Mouse (Mus musculus) heart, embryonic 14.5 days (tissue): ENCODE measurements at regions not wholly inside any gene's neighbourhood (a gene's known extent, or its start where the extent isn't known, plus 50 kb on each side); places are given as distances from the start of the nearest gene placed in this dataset.

Source experiments
- ATAC-seq: fragments of 200-750 bp; cut with Nextera tagmentation; 2 replicates; pipeline ENCODE4 v1.8.0; 2017; ENCODE audit warnings: low read depth, moderate TSS enrichment; ENCODE audit not compliant: insufficient number of reproducible peaks, insufficient read depth, low FRiP score
- H3K27ac ChIP-seq, 2 experiments: fragments of 200-500 bp in 1 of 2; fragments of 300-500 bp in 1 of 2; sonication (generic) in 1 of 2; replicated peaks in 1 of 2; 2 replicates each; pipeline ENCODE4 v1.5.1; 2012 to 2014; ENCODE audit warnings: low read depth in 2 of 2, low read length in 2 of 2, control low read depth in 1 of 2, mild to moderate bottlenecking in 1 of 2, mixed read lengths in 1 of 2; ENCODE audit not compliant: control insufficient read depth in 1 of 2, insufficient read depth in 1 of 2
- H3K27me3 ChIP-seq: fragments of 300-500 bp; sonication (generic); 2 replicates; pipeline ENCODE4 v1.6.1; 2014; ENCODE audit warnings: mild to moderate bottlenecking, low read length, control low read depth; ENCODE audit not compliant: control insufficient read depth, insufficient read depth
- H3K36me3 ChIP-seq: fragments of 300-500 bp; sonication (generic); 2 replicates; pipeline ENCODE4 v1.6.1; 2014; ENCODE audit warnings: mild to moderate bottlenecking, control low read depth, low read length, mixed read lengths; ENCODE audit not compliant: control insufficient read depth, insufficient read depth
- H3K4me1 ChIP-seq, 2 experiments: fragments of 200-500 bp in 1 of 2; fragments of 300-500 bp in 1 of 2; sonication (generic) in 1 of 2; 2 replicates each; pipeline ENCODE4 v1.6.1; 2012 to 2014; ENCODE audit warnings: low read length in 2 of 2, control low read depth in 1 of 2, mixed read lengths in 1 of 2; ENCODE audit not compliant: control insufficient read depth in 2 of 2, insufficient read depth in 2 of 2
- H3K4me2 ChIP-seq: fragments of 300-500 bp; sonication (generic); 2 replicates; pipeline ENCODE4 v1.6.1; 2014; ENCODE audit warnings: mild to moderate bottlenecking, low read length
- H3K4me3 ChIP-seq, 2 experiments: fragments of 200-500 bp in 1 of 2; fragments of 300-500 bp in 1 of 2; sonication (generic) in 1 of 2; 2 replicates each; pipeline ENCODE4 v1.5.1; 2012 to 2014; ENCODE audit warnings: low read length in 2 of 2, mild to moderate bottlenecking in 2 of 2, control low read depth in 1 of 2, low read depth in 1 of 2, moderate library complexity in 1 of 2; ENCODE audit not compliant: control insufficient read depth in 1 of 2, insufficient read depth in 1 of 2
- H3K9ac ChIP-seq: fragments of 300-500 bp; sonication (generic); 2 replicates; pipeline ENCODE4 v1.6.1; 2014; ENCODE audit warnings: mild to moderate bottlenecking, low read length
- H3K9me3 ChIP-seq: fragments of 300-500 bp; sonication (generic); 2 replicates; pipeline ENCODE4 v1.6.1; 2016; ENCODE audit warnings: low read length, control low read depth; ENCODE audit not compliant: control insufficient read depth
- WGBS: fragments of 180-500 bp; shearing (Covaris S2); extraction: QIAGEN DNeasy Blood & Tissue Kit; methylation state at CpG from one replicate; pipeline ENCODE4 v1.1.7; 2014; 5-methylcytosine and 5-hydroxymethylcytosine counted together

DNA sequence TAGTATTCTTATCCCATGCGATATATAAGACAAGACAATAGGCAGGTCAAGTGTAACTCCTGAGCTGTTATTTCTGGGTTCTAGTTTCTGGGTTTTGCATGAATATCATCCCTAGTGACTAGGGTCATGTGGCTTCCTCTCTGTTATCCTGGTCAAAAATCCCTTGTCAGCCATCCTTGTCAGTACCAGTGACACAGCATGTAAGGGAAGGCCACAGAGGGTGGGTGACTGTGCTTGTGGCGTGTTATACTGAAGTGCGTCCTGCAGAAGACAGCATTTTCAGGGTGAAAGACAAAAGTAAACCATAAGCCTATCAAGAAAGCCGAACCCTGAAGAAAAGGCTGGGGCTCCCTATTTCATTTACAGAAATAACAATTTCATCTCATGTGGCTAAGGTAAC is 50.7 kb upstream of the Echdc3 start:
- Histone ChIP-seq H3K4me2 (no peak overlapping the region), H3K4me1 (peaks cover 14 to 32% of the 10 kb centered on the region in 2 experiments), H3K27ac (no peak overlapping the region), H3K9ac (no peak overlapping the region), H3K9me3 (peaks cover 3% of the 10 kb centered on the region; the same call in 1 of the 2 replicates), H3K27me3 (no peaks in the 10 kb centered on the region), H3K4me3 (no peak overlapping the region), H3K36me3 (no peaks in the 10 kb centered on the region)
- ATAC-seq, result no peak
- 91% methylated on average over 4 of the region's 4 CpGs for WGBS

GRCm38 (mm10) chr2:6264085-6264783 is 51.4 kb upstream of the Echdc3 start:
- ATAC-seq, result no peak
- WGBS, result 37% methylated on average over 8 of the region's 8 CpGs

GRCm38 (mm10) chr2:6265117-6265516 is 52.3 kb upstream of the Echdc3 start:
- no peaks in the 10 kb centered on the region for H3K27me3 ChIP-seq
- H3K27ac ChIP-seq, result no peak overlapping the region
- ATAC-seq, result no peak
- H3K9ac ChIP-seq, result no peak overlapping the region
- H3K36me3 ChIP-seq, result no peaks in the 10 kb centered on the region
- H3K4me2 ChIP-seq, result no peak overlapping the region
- 42% methylated on average over 3 of the region's 3 CpGs for WGBS
- H3K4me1 ChIP-seq, result peaks cover 14 to 32% of the 10 kb centered on the region in 2 experiments
- H3K9me3 ChIP-seq, result peaks cover 3% of the 10 kb centered on the region; the same call in 1 of the 2 replicates
- no peak overlapping the region for H3K4me3 ChIP-seq

More at GRCm38 (mm10) chr2:6264085-6264783, 51.4 kb upstream of the Echdc3 start:
- Histone ChIP-seq H3K4me1 (peaks cover 14 to 32% of the 10 kb centered on the region in 2 experiments), H3K9me3 (peaks cover 3% of the 10 kb centered on the region; the same call in 1 of the 2 replicates), H3K9ac (no peak overlapping the region), H3K36me3 (no peaks in the 10 kb centered on the region), H3K4me3 (no peak overlapping the region), H3K4me2 (no peak overlapping the region), H3K27ac (no peak overlapping the region), H3K27me3 (no peaks in the 10 kb centered on the region)

- Histone ChIP-seq H3K9ac (peak overlapping the region; percentile 35; the same call in 1 of the 2 replicates), H3K9me3 (no peaks in the 10 kb centered on the region), H3K4me1 (peaks cover 9 to 23% of the 10 kb centered on the region in 2 experiments), H3K27ac (peak overlapping the region; percentile 47 to 67), H3K27me3 (no peaks in the 10 kb centered on the region), H3K4me3 (no peak overlapping the region), H3K36me3 (no peaks in the 10 kb centered on the region), H3K4me2 (peak overlapping the region; percentile 52)
- WGBS, result 64% methylated on average over 6 of the region's 6 CpGs
- no peak for ATAC-seq
These were observed 54.2 kb upstream of the Echdc3 start for GRCm38 (mm10) chr2:6267066-6267465.

DNA sequence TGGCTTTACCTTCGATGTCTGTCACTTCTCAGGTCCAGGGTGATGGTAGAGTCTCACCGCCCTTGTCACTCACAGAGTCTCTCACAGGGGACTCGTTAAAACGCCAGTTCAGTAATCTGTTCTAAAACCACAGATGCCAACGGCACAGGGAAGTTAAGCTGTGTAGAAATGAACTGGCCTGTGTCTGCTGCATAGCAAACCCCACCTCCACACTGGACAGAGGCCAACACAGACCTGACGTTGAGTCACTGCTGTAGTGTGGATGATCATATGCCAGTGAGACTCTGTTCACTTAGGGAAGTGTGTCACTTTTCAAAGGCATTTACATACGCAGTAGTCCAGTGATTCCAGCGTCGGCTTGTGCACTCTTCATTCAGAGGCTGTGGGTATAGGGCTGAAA is 54.7 kb upstream of the Echdc3 start:
- Histone ChIP-seq H3K4me2 (peak overlapping the region; percentile 52), H3K27ac (peak overlapping the region; percentile 47 to 67)

DNA sequence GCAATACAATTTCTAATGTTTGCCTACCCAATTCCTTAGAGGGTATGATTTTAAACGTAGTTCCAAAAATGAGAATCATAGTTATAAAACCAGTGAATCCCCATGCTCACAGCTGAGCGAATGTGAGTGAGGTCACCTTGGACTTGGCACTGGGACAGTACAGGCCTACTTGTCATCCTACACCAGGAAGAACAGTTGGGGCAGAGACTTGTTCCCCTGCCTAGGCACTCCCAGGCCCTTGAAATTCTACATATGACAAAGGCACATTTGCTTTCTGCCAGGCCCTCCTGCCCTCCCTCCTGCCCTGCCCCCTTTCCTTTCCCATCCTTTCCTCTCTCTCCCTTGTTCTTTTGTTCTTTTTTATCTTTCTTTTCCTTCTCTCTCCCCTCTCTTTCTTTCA is 50.0 kb upstream of the Usp6nl start:
- Histone ChIP-seq H3K9me3 (no peaks in the 10 kb centered on the region), H3K27me3 (no peaks in the 10 kb centered on the region), H3K4me2 (no peak overlapping the region), H3K36me3 (no peaks in the 10 kb centered on the region), H3K4me3 (no peak overlapping the region), H3K4me1 (peaks cover 15 to 24% of the 10 kb centered on the region in 2 experiments), H3K27ac (0 out of 4 replicates have a peak overlapping the region, but pooled peaks have one; percentile 14 to 16), H3K9ac (no peak overlapping the region)
- peak; percentile 45; the same call in 1 of the 2 replicates for ATAC-seq
- WGBS, result 64% methylated on average over 2 of the region's 2 CpGs

More for the DNA sequence above, 54.7 kb upstream of the Echdc3 start:
- 15% methylated on average over 9 of the region's 9 CpGs for WGBS
- Histone ChIP-seq H3K9me3 (no peaks in the 10 kb centered on the region), H3K27me3 (no peaks in the 10 kb centered on the region), H3K4me3 (no peak overlapping the region), H3K4me1 (peaks cover 11 to 28% of the 10 kb centered on the region in 2 experiments), H3K9ac (peak overlapping the region; percentile 35; the same call in 1 of the 2 replicates), H3K36me3 (no peaks in the 10 kb centered on the region)
- ATAC-seq, result peak; percentile 67
